Mouse (Mus musculus) lung, embryonic 15.5 days (tissue): ENCODE results near the gene 2700081O15Rik. TPM values are rescaled to one million over a fixed set of nuclear protein-coding genes. Genes with fewer than 3 reads are reported as not detected.
"Not testable (repeated sequence)": the region's sequence is repeated elsewhere in the genome, so short reads cannot be mapped to it uniquely, and the experiment has no call there.

ENCODE experiments used
- ATAC-seq: fragments of 200-750 bp; cut with Nextera tagmentation; 2 replicates; pipeline ENCODE4 v1.8.0; 2017; ENCODE audit warnings: moderate number of reproducible peaks, borderline replicate concordance; ENCODE audit not compliant: low FRiP score, low TSS enrichment; ENCODE audit errors: extremely low read depth
- H3K27ac ChIP-seq: fragments of 300-500 bp; sonication (generic); 2 replicates; pipeline ENCODE4 v1.5.1; 2015; ENCODE audit warnings: moderate library complexity, mild to moderate bottlenecking, inconsistent platforms
- H3K27me3 ChIP-seq: fragments of 300-500 bp; sonication (generic); 2 replicates; pipeline ENCODE4 v1.6.1; 2015; ENCODE audit warnings: inconsistent platforms
- H3K36me3 ChIP-seq: fragments of 300-500 bp; sonication (generic); 2 replicates; pipeline ENCODE4 v1.6.1; 2015; ENCODE audit warnings: inconsistent platforms
- H3K4me1 ChIP-seq: fragments of 300-500 bp; sonication (generic); 2 replicates; pipeline ENCODE4 v1.6.1; 2015; ENCODE audit warnings: inconsistent platforms
- H3K4me2 ChIP-seq: fragments of 300-500 bp; sonication (generic); 2 replicates; pipeline ENCODE4 v1.6.1; 2015; ENCODE audit warnings: inconsistent platforms, mild to moderate bottlenecking, moderate library complexity
- H3K4me3 ChIP-seq: fragments of 300-500 bp; sonication (generic); 2 replicates; pipeline ENCODE4 v1.5.1; 2015; ENCODE audit warnings: mild to moderate bottlenecking, inconsistent platforms
- H3K9ac ChIP-seq: fragments of 300-500 bp; sonication (generic); 2 replicates; pipeline ENCODE4 v1.6.1; 2015; ENCODE audit warnings: inconsistent platforms
- H3K9me3 ChIP-seq: fragments of 300-500 bp; sonication (generic); 2 replicates; pipeline ENCODE4 v1.6.1; 2016; ENCODE audit warnings: inconsistent platforms
- WGBS: fragments of 180-500 bp; shearing (Covaris S2); methylation state at CpG from one replicate; pipeline ENCODE4 v1.1.7; 2015; 5-methylcytosine and 5-hydroxymethylcytosine counted together
- polyA plus RNA-seq: library from polyadenylated mRNA; unstranded; fragments of >200 nt; fragmentation: Nextera tagmentation; extraction: Ambion mirVana; gene quantifications from 2 replicates; pipeline ENCODE4 v1.2.1, GENCODE M21; 2015

Gene 2700081O15Rik
- 6.2 and 6.8 TPM in 2 replicates for polyA plus RNA-seq

- H3K4me3 ChIP-seq: peak within 1 kb of the TSS; percentile 84
- peak within 1 kb of the TSS; percentile 88 for H3K4me2 ChIP-seq
- peaks cover 46% of the 10 kb centered on the region for H3K4me1 ChIP-seq
- ATAC-seq: peak; percentile 72
- no peaks in the 10 kb centered on the region for H3K27me3 ChIP-seq
- under 1% methylated on average over 85 of the region's 107 CpGs for WGBS
- H3K27ac ChIP-seq: peak within 1 kb of the TSS; percentile 92
- H3K9ac ChIP-seq: peak within 1 kb of the TSS; percentile 96
- no peaks in the 10 kb centered on the region for H3K9me3 ChIP-seq
- peaks cover 7% of the 10 kb centered on the region; the same call in 1 of the 2 replicates for H3K36me3 ChIP-seq
Observed at GRCm38 (mm10) chr19:7416834-7417735, at the start of gene 2700081O15Rik. 2700081O15Rik (plus strand) TSS chr19:7417625.

- not testable (repeated sequence) for H3K4me3 ChIP-seq, H3K4me2 ChIP-seq, H3K9ac ChIP-seq, H3K27ac ChIP-seq, H3K4me1 ChIP-seq, ATAC-seq, H3K27me3 ChIP-seq, H3K9me3 ChIP-seq
- WGBS: 89% methylated on average over 4 of the region's 4 CpGs
- H3K36me3 ChIP-seq: peaks cover 73% of the 10 kb centered on the region
Observed at GRCm38 (mm10) chr19:7369469-7369868, 48.0 kb upstream of the 2700081O15Rik start.

GRCm38 (mm10) chr19:7374491-7374890 is 42.9 kb upstream of the 2700081O15Rik start:
- peaks cover 64% of the 10 kb centered on the region for H3K36me3 ChIP-seq
- H3K4me2 ChIP-seq: no peak overlapping the region
- no peak overlapping the region for H3K9ac ChIP-seq
- H3K27me3 ChIP-seq: no peaks in the 10 kb centered on the region
- H3K4me1 ChIP-seq: no peaks in the 10 kb centered on the region; the same call in 1 of the 2 replicates
- H3K9me3 ChIP-seq: no peaks in the 10 kb centered on the region
- WGBS: 96% methylated on average over 8 of the region's 8 CpGs
- no peak overlapping the region for H3K4me3 ChIP-seq
- ATAC-seq: no peak; the same call in 1 of the 2 replicates
- H3K27ac ChIP-seq: no peak overlapping the region

GRCm38 (mm10) chr19:7377639-7378038 is 39.8 kb upstream of the 2700081O15Rik start:
- no peak for ATAC-seq
- Histone ChIP-seq H3K27ac (no peak overlapping the region), H3K4me2 (no peak overlapping the region), H3K27me3 (no peaks in the 10 kb centered on the region), H3K9me3 (no peaks in the 10 kb centered on the region), H3K4me3 (no peak overlapping the region), H3K36me3 (peaks cover 34% of the 10 kb centered on the region), H3K4me1 (peaks cover 10% of the 10 kb centered on the region), H3K9ac (no peak overlapping the region)
- 66% methylated on average over 2 of the region's 2 CpGs for WGBS

GRCm38 (mm10) chr19:7381906-7382247 is 35.5 kb upstream of the 2700081O15Rik start:
- Histone ChIP-seq H3K4me3 (peak overlapping the region; percentile 71), H3K4me2 (peak overlapping the region; percentile 84), H3K27me3 (no peaks in the 10 kb centered on the region), H3K27ac (peak overlapping the region; percentile 91), H3K4me1 (peaks cover 25% of the 10 kb centered on the region), H3K9me3 (no peaks in the 10 kb centered on the region), H3K36me3 (peaks cover under 1% of the 10 kb centered on the region; the same call in 1 of the 2 replicates), H3K9ac (peak overlapping the region; percentile 86)
- ATAC-seq: no peak
- WGBS: 2% methylated on average over 8 of the region's 8 CpGs

GRCm38 (mm10) chr19:7382248-7382902 is 35.0 kb upstream of the 2700081O15Rik start:
- H3K36me3 ChIP-seq: no peaks in the 10 kb centered on the region
- peak overlapping the region; percentile 71 for H3K4me3 ChIP-seq
- H3K4me1 ChIP-seq: peaks cover 25% of the 10 kb centered on the region
- peak overlapping the region; percentile 91 for H3K27ac ChIP-seq
- H3K27me3 ChIP-seq: no peaks in the 10 kb centered on the region
- H3K9ac ChIP-seq: peak overlapping the region; percentile 86
- peak; percentile 56 for ATAC-seq
- peak overlapping the region; percentile 84 for H3K4me2 ChIP-seq
- WGBS: under 1% methylated on average over 57 of the region's 60 CpGs
- H3K9me3 ChIP-seq: no peaks in the 10 kb centered on the region

- H3K9ac ChIP-seq: peak within 1 kb of the TSS; percentile 86
- 1% methylated on average over 48 of the region's 52 CpGs for WGBS
- peak; percentile 99 for ATAC-seq
Observed at GRCm38 (mm10) chr19:7382903-7383865, 34.2 kb upstream of the 2700081O15Rik start, which contains the start of gene Spindoc. Spindoc (minus strand) TSS chr19:7382994.

GRCm38 (mm10) chr19:7386042-7386441 is 31.4 kb upstream of the 2700081O15Rik start:
- Histone ChIP-seq H3K9me3 (no peaks in the 10 kb centered on the region; the same call in 1 of the 2 replicates), H3K4me2 (no peak overlapping the region), H3K27me3 (no peaks in the 10 kb centered on the region), H3K9ac (no peak overlapping the region), H3K27ac (no peak overlapping the region), H3K36me3 (no peaks in the 10 kb centered on the region), H3K4me3 (no peak overlapping the region), H3K4me1 (peaks cover 24% of the 10 kb centered on the region)
- ATAC-seq: no peak
- 70% methylated on average over 2 of the region's 2 CpGs for WGBS

More at GRCm38 (mm10) chr19:7382903-7383865, 34.2 kb upstream of the 2700081O15Rik start, which contains the start of gene Spindoc:
- peak within 1 kb of the TSS; percentile 91 for H3K27ac ChIP-seq
- no peaks in the 10 kb centered on the region for H3K36me3 ChIP-seq
- no peaks in the 10 kb centered on the region for H3K27me3 ChIP-seq
- peak within 1 kb of the TSS; percentile 71 for H3K4me3 ChIP-seq
- peaks cover 25% of the 10 kb centered on the region for H3K4me1 ChIP-seq
- no peaks in the 10 kb centered on the region for H3K9me3 ChIP-seq
- H3K4me2 ChIP-seq: peak within 1 kb of the TSS; percentile 84

GRCm38 (mm10) chr19:7388488-7388887 is 28.9 kb upstream of the 2700081O15Rik start:
- Histone ChIP-seq H3K4me1 (peaks cover 10% of the 10 kb centered on the region), H3K27me3 (no peaks in the 10 kb centered on the region), H3K4me3 (no peak overlapping the region), H3K9me3 (no peaks in the 10 kb centered on the region; the same call in 1 of the 2 replicates), H3K4me2 (no peak overlapping the region), H3K36me3 (no peaks in the 10 kb centered on the region), H3K9ac (no peak overlapping the region), H3K27ac (no peak overlapping the region)
- ATAC-seq: no peak
- WGBS: 77% methylated on average over 6 of the region's 6 CpGs

- not testable (repeated sequence) for H3K4me1 ChIP-seq, H3K9ac ChIP-seq, H3K27me3 ChIP-seq, H3K36me3 ChIP-seq, H3K4me3 ChIP-seq, H3K27ac ChIP-seq, H3K4me2 ChIP-seq, H3K9me3 ChIP-seq
- 31% methylated on average over 9 of the region's 10 CpGs for WGBS
- ATAC-seq: peak; percentile 84
Observed at GRCm38 (mm10) chr19:7396867-7397826, 20.3 kb upstream of the 2700081O15Rik start.
